Mouse (Mus musculus): ENCODE measurements around the gene Slc5a4b. TPM values are rescaled to one million over a fixed set of nuclear protein-coding genes. Genes with fewer than 3 reads are reported as not detected.

The Slc5a4b gene
- not detected in 2 replicates for polyA plus RNA-seq (2011; ENCODE audit: insufficient read depth, insufficient read length, low replicate concordance, missing spikeins)

DNA sequence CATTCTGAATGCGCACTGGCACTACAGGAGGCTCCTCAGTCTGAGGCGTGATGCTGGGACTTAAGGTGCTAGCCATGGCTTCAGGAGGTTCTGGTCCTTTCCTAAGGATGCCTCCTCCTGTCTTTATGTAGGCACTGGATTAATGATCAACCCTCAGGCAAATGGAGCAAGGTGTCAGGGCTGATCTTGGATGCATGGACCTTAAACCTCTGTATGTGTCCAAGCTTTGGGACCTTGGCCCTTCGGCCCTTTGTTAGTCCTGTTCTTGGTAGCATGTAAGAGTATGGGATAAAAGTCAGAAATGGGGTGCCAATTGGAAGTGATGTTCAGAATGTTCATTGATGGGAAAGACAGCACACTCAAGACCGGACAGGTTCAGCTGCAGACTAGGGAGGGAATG lies at the start of gene Slc5a4b:
TSS of gene Slc5a4b (minus strand) at position 101 of the 400 bp plus-strand sequence.
- no peak within 1 kb of the TSS for H3K4me3 ChIP-seq (replicated peaks; ENCODE audit: control insufficient read depth, low read depth, low read length)
- H3K4me1 ChIP-seq (ENCODE audit: control insufficient read depth, insufficient read depth, low read length) = no peaks in the 10 kb centered on the region
- no peak within 1 kb of the TSS for H3K27ac ChIP-seq (ENCODE audit: control insufficient read depth, insufficient read depth, low read depth, low read length, poor library complexity)
- WGBS = 86% methylated on average over 4 of the region's 4 CpGs
- TF ChIP-seq POLR2A (IDR thresholded peaks at IDR 0.05; ENCODE audit: borderline replicate concordance, control insufficient read depth, low read depth, low read length) (no peak), CTCF (IDR thresholded peaks at IDR 0.05; ENCODE audit: control insufficient read depth, insufficient read depth, low read length) (no peak)

DNA sequence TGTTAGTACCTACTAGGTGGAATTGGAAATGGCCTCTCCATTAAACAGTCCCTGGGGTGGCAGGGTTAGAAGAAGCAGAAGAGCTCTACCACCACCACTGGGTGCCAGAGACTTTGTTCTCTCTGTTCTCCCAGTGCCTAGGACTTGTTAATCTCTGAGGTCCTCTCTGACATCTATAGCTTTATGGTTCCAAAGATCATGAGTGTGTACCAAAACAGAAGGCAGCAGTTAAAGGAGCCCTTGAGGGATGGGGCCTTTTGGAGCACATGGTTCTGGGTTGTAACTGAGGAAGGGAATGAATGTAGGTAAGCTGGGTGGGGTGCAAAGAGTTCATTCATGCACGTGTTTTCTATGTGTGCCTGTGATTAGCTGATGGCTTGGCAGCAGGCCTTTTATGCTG lies 47.2 kb upstream of the Slc5a4b start:
- 66% methylated on average over 1 of the region's 1 CpGs for WGBS
- Histone ChIP-seq H3K27ac (ENCODE audit: control insufficient read depth, insufficient read depth, low read depth, low read length, poor library complexity) (no peak overlapping the region), H3K4me3 (replicated peaks; ENCODE audit: control insufficient read depth, low read depth, low read length) (no peak overlapping the region), H3K4me1 (ENCODE audit: control insufficient read depth, insufficient read depth, low read length) (no peaks in the 10 kb centered on the region)
- no peak for TF ChIP-seq CTCF (IDR thresholded peaks at IDR 0.05; ENCODE audit: control insufficient read depth, insufficient read depth, low read length)
- no peak for TF ChIP-seq POLR2A (IDR thresholded peaks at IDR 0.05; ENCODE audit: borderline replicate concordance, control insufficient read depth, low read depth, low read length)

DNA sequence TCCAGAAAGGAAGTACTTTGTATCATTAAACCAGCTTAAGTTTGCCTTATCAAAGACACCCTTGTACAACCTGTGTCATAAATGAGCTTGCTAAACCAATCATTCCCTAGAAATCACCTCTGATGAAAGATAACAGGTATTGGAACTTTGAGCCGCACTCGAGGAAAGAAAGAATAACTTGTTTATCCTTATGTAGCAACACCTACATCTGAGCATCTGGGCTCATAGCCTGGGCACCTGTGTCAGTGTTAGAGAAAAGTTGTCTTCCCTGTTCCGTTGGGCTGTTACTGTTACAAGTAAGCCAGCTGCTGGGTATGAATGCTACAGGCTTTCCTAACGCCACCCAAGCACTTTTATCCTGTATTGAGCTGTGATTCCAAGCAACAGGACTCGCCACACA lies 46.8 kb upstream of the Slc5a4b start:
- H3K4me1 ChIP-seq (ENCODE audit: control insufficient read depth, insufficient read depth, low read length) = no peaks in the 10 kb centered on the region
- no peak overlapping the region for H3K27ac ChIP-seq (ENCODE audit: control insufficient read depth, insufficient read depth, low read depth, low read length, poor library complexity)
- WGBS = 67% methylated on average over 5 of the region's 5 CpGs
- H3K4me3 ChIP-seq (replicated peaks; ENCODE audit: control insufficient read depth, low read depth, low read length) = no peak overlapping the region
- TF ChIP-seq CTCF (IDR thresholded peaks at IDR 0.05; ENCODE audit: control insufficient read depth, insufficient read depth, low read length) (no peak), POLR2A (IDR thresholded peaks at IDR 0.05; ENCODE audit: borderline replicate concordance, control insufficient read depth, low read depth, low read length) (no peak)

DNA sequence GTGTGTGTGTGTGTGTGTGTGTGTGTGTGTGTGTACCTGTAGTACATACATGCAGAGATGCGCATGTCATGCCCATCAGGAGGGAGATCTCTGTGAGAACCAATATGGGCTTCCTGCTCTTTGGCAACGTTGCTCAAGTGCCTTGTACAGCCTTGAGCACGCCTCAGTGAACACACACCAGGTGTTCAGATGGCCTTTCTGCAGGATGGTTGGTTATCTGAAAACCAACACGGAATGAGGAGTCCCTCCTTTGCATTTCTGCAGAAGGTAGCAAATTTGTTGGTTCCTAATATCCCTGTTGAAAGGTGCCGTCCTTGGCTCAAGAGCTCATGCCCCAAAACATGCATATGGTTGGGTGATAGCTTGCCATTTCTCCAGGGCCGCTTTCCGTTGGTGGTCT lies 45.1 kb upstream of the Slc5a4b start:
- no peak overlapping the region for H3K27ac ChIP-seq (ENCODE audit: control insufficient read depth, insufficient read depth, low read depth, low read length, poor library complexity)
- TF ChIP-seq POLR2A (IDR thresholded peaks at IDR 0.05; ENCODE audit: borderline replicate concordance, control insufficient read depth, low read depth, low read length) (no peak), CTCF (IDR thresholded peaks at IDR 0.05; ENCODE audit: control insufficient read depth, insufficient read depth, low read length) (no peak)
- WGBS = 75% methylated on average over 7 of the region's 7 CpGs
- no peaks in the 10 kb centered on the region for H3K4me1 ChIP-seq (ENCODE audit: control insufficient read depth, insufficient read depth, low read length)
- no peak overlapping the region for H3K4me3 ChIP-seq (replicated peaks; ENCODE audit: control insufficient read depth, low read depth, low read length)

DNA sequence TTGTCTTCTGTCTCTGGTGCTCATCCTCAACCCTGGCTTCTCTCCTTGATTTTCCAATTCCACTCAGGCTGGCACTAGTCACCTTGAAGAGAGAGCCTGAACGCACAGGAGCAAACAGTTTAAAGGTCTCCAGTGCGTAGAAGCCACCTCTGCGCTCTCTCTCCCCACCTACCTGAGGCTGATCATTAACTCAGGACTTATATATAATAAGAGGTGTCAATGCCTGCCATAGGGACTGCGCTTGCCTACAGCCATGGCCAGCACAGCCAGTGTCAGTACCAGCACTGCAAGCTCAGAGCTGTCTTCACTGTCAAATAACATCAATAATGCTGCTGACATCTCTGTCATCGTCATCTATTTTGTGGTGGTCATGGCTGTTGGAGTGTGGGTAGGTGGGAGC lies 36.5 kb upstream of the Slc5a4b start, which contains the start of gene Slc5a4a:
TSS of gene Slc5a4a (plus strand) at position 174 of the 400 bp plus-strand sequence.
- Histone ChIP-seq H3K4me3 (replicated peaks; ENCODE audit: control insufficient read depth, low read depth, low read length) (no peak within 1 kb of the TSS), H3K4me1 (ENCODE audit: control insufficient read depth, insufficient read depth, low read length) (no peaks in the 10 kb centered on the region), H3K27ac (ENCODE audit: control insufficient read depth, insufficient read depth, low read depth, low read length, poor library complexity) (no peak within 1 kb of the TSS)
- TF ChIP-seq POLR2A (IDR thresholded peaks at IDR 0.05; ENCODE audit: borderline replicate concordance, control insufficient read depth, low read depth, low read length) (no peak), CTCF (IDR thresholded peaks at IDR 0.05; ENCODE audit: control insufficient read depth, insufficient read depth, low read length) (no peak)
- WGBS = 81% methylated on average over 5 of the region's 5 CpGs

DNA sequence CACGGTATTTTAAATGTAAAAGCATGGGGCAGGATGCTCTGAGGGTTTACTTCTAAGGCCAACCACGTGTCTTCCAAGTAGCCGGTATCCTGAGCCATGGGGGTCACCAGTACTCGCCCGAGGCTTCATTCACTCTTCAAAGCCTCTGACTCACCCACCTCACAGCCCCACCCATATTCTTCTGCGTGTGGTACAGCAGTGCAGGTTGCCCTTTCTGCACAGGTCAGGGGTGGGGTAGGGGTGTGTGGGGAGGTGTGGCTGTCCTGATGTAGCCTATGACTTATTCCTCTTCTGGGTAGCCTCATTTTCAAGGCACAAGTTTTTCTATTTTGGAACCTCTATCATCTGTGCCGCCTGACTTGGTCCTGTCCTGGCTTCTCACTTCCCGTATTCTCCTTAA lies 36.1 kb upstream of the Slc5a4b start:
- TF ChIP-seq CTCF (IDR thresholded peaks at IDR 0.05; ENCODE audit: control insufficient read depth, insufficient read depth, low read length) = no peak
- TF ChIP-seq POLR2A (IDR thresholded peaks at IDR 0.05; ENCODE audit: borderline replicate concordance, control insufficient read depth, low read depth, low read length) = no peak
- H3K4me3 ChIP-seq (replicated peaks; ENCODE audit: control insufficient read depth, low read depth, low read length) = no peak overlapping the region
- no peak overlapping the region for H3K27ac ChIP-seq (ENCODE audit: control insufficient read depth, insufficient read depth, low read depth, low read length, poor library complexity)
- H3K4me1 ChIP-seq (ENCODE audit: control insufficient read depth, insufficient read depth, low read length) = no peaks in the 10 kb centered on the region
- WGBS = 64% methylated on average over 8 of the region's 8 CpGs

DNA sequence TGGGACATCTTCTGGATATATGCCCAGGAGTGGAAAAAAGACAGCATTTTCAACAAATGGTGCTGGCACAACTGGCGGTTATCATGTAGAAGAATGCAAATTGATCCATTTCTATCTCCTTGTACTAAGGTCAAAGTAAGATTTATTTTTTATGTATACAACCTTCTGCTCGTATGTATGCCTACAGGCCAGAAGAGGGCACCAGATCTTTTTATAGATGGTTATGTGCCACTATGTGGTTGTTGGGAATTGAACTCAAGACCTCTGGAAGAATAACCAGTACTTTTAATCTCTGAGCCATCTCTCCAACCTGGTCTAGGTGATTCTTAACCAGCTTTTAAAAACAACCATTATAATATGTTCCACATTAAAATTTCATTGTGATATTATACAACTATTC lies 25.6 kb upstream of the Slc5a4b start:
- no peak overlapping the region for H3K4me3 ChIP-seq (replicated peaks; ENCODE audit: control insufficient read depth, low read depth, low read length)
- WGBS = 68% methylated on average over 2 of the region's 2 CpGs
- no peaks in the 10 kb centered on the region for H3K4me1 ChIP-seq (ENCODE audit: control insufficient read depth, insufficient read depth, low read length)
- H3K27ac ChIP-seq (ENCODE audit: control insufficient read depth, insufficient read depth, low read depth, low read length, poor library complexity) = no peak overlapping the region
- no peak for TF ChIP-seq CTCF (IDR thresholded peaks at IDR 0.05; ENCODE audit: control insufficient read depth, insufficient read depth, low read length)
- TF ChIP-seq POLR2A (IDR thresholded peaks at IDR 0.05; ENCODE audit: borderline replicate concordance, control insufficient read depth, low read depth, low read length) = no peak

DNA sequence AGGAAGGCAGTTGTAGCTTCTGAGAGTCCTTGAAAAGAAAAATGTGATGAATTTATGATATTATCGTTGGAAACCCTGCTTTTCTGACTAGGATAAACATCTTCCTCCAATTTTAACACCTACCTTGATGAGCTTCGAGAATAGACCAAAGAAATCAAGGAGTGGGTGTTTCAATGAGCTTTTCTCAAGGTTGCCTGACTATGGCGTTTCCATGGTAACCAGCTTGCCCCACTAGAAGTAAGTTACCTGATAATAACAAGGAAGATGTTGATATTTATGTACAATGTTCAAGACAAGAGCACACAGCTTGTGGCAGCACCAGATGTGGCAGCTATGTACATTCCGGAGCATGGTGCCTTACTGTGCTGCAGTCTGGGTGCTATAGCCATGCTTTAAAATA lies 21.7 kb upstream of the Slc5a4b start:
- 65% methylated on average over 4 of the region's 4 CpGs for WGBS
- Histone ChIP-seq H3K27ac (ENCODE audit: control insufficient read depth, insufficient read depth, low read depth, low read length, poor library complexity) (no peak overlapping the region), H3K4me1 (ENCODE audit: control insufficient read depth, insufficient read depth, low read length) (no peaks in the 10 kb centered on the region), H3K4me3 (replicated peaks; ENCODE audit: control insufficient read depth, low read depth, low read length) (no peak overlapping the region)
- TF ChIP-seq CTCF (IDR thresholded peaks at IDR 0.05; ENCODE audit: control insufficient read depth, insufficient read depth, low read length) = no peak
- TF ChIP-seq POLR2A (IDR thresholded peaks at IDR 0.05; ENCODE audit: borderline replicate concordance, control insufficient read depth, low read depth, low read length) = no peak

DNA sequence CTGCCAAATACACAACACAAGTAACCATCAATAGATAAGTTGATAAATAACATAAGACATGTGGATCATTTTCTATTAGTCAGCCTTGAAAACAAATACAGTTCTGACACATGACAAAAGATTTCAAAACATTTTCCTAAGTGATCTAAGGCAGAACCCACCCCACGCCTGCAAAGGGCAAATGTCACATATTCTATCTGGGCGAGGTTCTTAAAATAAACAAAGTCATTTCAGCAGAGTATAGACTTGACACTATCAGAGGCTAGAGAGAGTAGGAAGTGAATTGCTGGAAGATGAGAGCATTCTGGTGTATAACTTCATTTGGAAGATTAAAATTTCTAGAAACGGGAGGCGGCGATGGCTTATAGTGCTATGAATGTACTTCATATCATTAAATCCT lies 10.7 kb upstream of the Slc5a4b start:
- Histone ChIP-seq H3K4me3 (replicated peaks; ENCODE audit: control insufficient read depth, low read depth, low read length) (no peak overlapping the region), H3K4me1 (ENCODE audit: control insufficient read depth, insufficient read depth, low read length) (no peaks in the 10 kb centered on the region), H3K27ac (ENCODE audit: control insufficient read depth, insufficient read depth, low read depth, low read length, poor library complexity) (no peak overlapping the region)
- WGBS = 83% methylated on average over 5 of the region's 5 CpGs
- TF ChIP-seq CTCF (IDR thresholded peaks at IDR 0.05; ENCODE audit: control insufficient read depth, insufficient read depth, low read length) (no peak), POLR2A (IDR thresholded peaks at IDR 0.05; ENCODE audit: borderline replicate concordance, control insufficient read depth, low read depth, low read length) (no peak)

Measured in bone marrow, adult 2 months (tissue).